Mouse (Mus musculus): Measurements from ENCODE around the gene Ssh1.

Gene Ssh1

GRCm38 (mm10) chr5:114006974-114007373 is 13.3 kb upstream of the Ssh1 start:
- POLR2A ChIA-PET = interaction anchor here in 3 of 4 experiments (0.6 to 1.7 kb wide), 6 partner anchors 14 to 355 kb away, joined by 3 to 4 read pairs (median 4); partner anchors contain the start of gene Ssh1 (in 1 of the 3)
- CTCF ChIA-PET = no interaction called here

- ChIA-PET CTCF (interaction anchor here in 1 of 4 experiments (0.6 kb wide), 1 partner anchor 98 kb away, joined by 3 read pairs; no protein-coding TSS in a partner anchor), POLR2A (interaction anchor here in 2 of 4 experiments (0.9 to 1.7 kb wide), 4 partner anchors 10 to 37 kb away, joined by 3 to 5 read pairs (median 4); no protein-coding TSS in a partner anchor)
Observed at GRCm38 (mm10) chr5:114005100-114005499, 11.4 kb upstream of the Ssh1 start.

GRCm38 (mm10) chr5:114004573-114004972 is 10.9 kb upstream of the Ssh1 start:
- CTCF ChIA-PET = interaction anchor here in 2 of 4 experiments (0.5 to 0.6 kb wide), 2 partner anchors 42 to 892 kb away, joined by 4 to 5 read pairs; partner anchors contain the start of gene Oasl2 (in 1 of the 2)
- POLR2A ChIA-PET = interaction anchor here in 2 of 4 experiments (0.9 to 1.6 kb wide), 3 partner anchors 10 to 36 kb away, joined by 3 to 5 read pairs (median 4); no protein-coding TSS in a partner anchor

- ChIA-PET CTCF (interaction anchor here in 1 of 4 experiments (0.6 kb wide), 1 partner anchor 121 kb away, joined by 4 read pairs; no protein-coding TSS in a partner anchor), POLR2A (interaction anchor here in 1 of 4 experiments (1.2 kb wide), 1 partner anchor 44 kb away, joined by 3 read pairs; no protein-coding TSS in a partner anchor)
Observed at GRCm38 (mm10) chr5:114003542-114003941, 9.8 kb upstream of the Ssh1 start, which contains the start of gene Dao. TSS of gene Dao (plus strand) at chr5:114003703.

GRCm38 (mm10) chr5:113999382-113999781 is 5.7 kb upstream of the Ssh1 start:
- CTCF ChIA-PET = interaction anchor here in 1 of 4 experiments (0.6 kb wide), 1 partner anchor 118 kb away, joined by 12 read pairs; no protein-coding TSS in a partner anchor
- POLR2A ChIA-PET = interaction anchor here in 3 of 4 experiments (0.6 to 1.3 kb wide), 6 partner anchors 13 to 603 kb away, joined by 3 to 4 read pairs (median 4); no protein-coding TSS in a partner anchor

GRCm38 (mm10) chr5:113996458-113996857 is 2.8 kb upstream of the Ssh1 start:
- ChIA-PET POLR2A (interaction anchor here in 3 of 4 experiments (0.6 to 4.5 kb wide), 5 partner anchors 23 to 355 kb away, joined by 3 to 30 read pairs (median 4); no protein-coding TSS in a partner anchor), CTCF (interaction anchor here in 1 of 4 experiments (0.5 kb wide), 1 partner anchor 177 kb away, joined by 3 read pairs; no protein-coding TSS in a partner anchor)

GRCm38 (mm10) chr5:113993031-113993486 is 635 bp downstream of the Ssh1 start:
- ChIA-PET POLR2A (interaction anchor here in 3 of 4 experiments (0.6 to 4.5 kb wide), 32 partner anchors 11 to 575 kb away, joined by 3 to 30 read pairs (median 4); partner anchors contain the start of gene Fam222a (in 1 of the 3)), CTCF (interaction anchor here in 3 of 4 experiments (0.7 to 1.5 kb wide), 6 partner anchors 36 to 680 kb away, joined by 3 to 6 read pairs (median 3); partner anchors contain the start of gene Coro1c (in 1 of the 3))

GRCm38 (mm10) chr5:113992339-113992831 is 1.3 kb downstream of the Ssh1 start:
- ChIA-PET POLR2A (interaction anchor here in 3 of 4 experiments (0.6 to 4.5 kb wide), 27 partner anchors 10 to 1410 kb away, joined by 3 to 30 read pairs (median 4); no protein-coding TSS in a partner anchor), CTCF (interaction anchor here (0.5 to 1.5 kb wide), 9 partner anchors 17 to 1974 kb away, joined by 3 to 6 read pairs (median 3); partner anchors contain the start of gene Coro1c (in 1 of the 4))

- CTCF ChIA-PET = interaction anchor here in 2 of 4 experiments (0.6 to 1.5 kb wide), 2 partner anchors 55 to 61 kb away, joined by 4 to 5 read pairs; no protein-coding TSS in a partner anchor
- POLR2A ChIA-PET = interaction anchor here in 2 of 4 experiments (1.0 to 3.9 kb wide), 5 partner anchors 9 to 50 kb away, joined by 3 to 24 read pairs (median 4); no protein-coding TSS in a partner anchor
Observed at GRCm38 (mm10) chr5:113991141-113991540, 2.6 kb downstream of the Ssh1 start.

- POLR2A ChIA-PET = interaction anchor here in 2 of 4 experiments (0.6 to 3.9 kb wide), 4 partner anchors 8 to 49 kb away, joined by 3 to 24 read pairs (median 6); no protein-coding TSS in a partner anchor
- CTCF ChIA-PET = interaction anchor here in 1 of 4 experiments (1.5 kb wide), 1 partner anchor 62 kb away, joined by 4 read pairs; no protein-coding TSS in a partner anchor
Observed at GRCm38 (mm10) chr5:113990593-113990992, 3.1 kb downstream of the Ssh1 start.

- CTCF ChIA-PET = interaction anchor here in 2 of 4 experiments (0.6 kb wide), 2 partner anchors 33 to 57 kb away, joined by 3 to 4 read pairs; no protein-coding TSS in a partner anchor
- POLR2A ChIA-PET = interaction anchor here in 3 of 4 experiments (0.9 to 1.6 kb wide), 7 partner anchors 12 to 117 kb away, joined by 3 to 9 read pairs (median 3); no protein-coding TSS in a partner anchor
Observed at GRCm38 (mm10) chr5:113989437-113990024, 4.2 kb downstream of the Ssh1 start.

GRCm38 (mm10) chr5:113986182-113986961 is 7.3 kb downstream of the Ssh1 start:
- CTCF ChIA-PET = interaction anchor here (0.5 to 1.6 kb wide), 14 partner anchors 11 to 1485 kb away, joined by 3 to 8 read pairs (median 4); partner anchors contain the start of gene Sppl3 (in 1 of the 4)

GRCm38 (mm10) chr5:113985737-113986136 is 8.0 kb downstream of the Ssh1 start:
- POLR2A ChIA-PET = interaction anchor here in 3 of 4 experiments (0.6 to 19.1 kb wide), 20 partner anchors 9 to 711 kb away, joined by 3 to 428 read pairs (median 4); partner anchors contain the start of gene Ung (in 1 of the 3)
- CTCF ChIA-PET = interaction anchor here (0.5 to 1.6 kb wide), 8 partner anchors 13 to 61 kb away, joined by 3 to 8 read pairs (median 5); no protein-coding TSS in a partner anchor

More at GRCm38 (mm10) chr5:113986182-113986961, 7.3 kb downstream of the Ssh1 start:
- POLR2A ChIA-PET = interaction anchor here (0.7 to 19.1 kb wide), 23 partner anchors 9 to 1198 kb away, joined by 3 to 428 read pairs (median 4); no protein-coding TSS in a partner anchor

- CTCF ChIA-PET = interaction anchor here in 1 of 4 experiments (0.6 kb wide), 1 partner anchor 25 kb away, joined by 3 read pairs; no protein-coding TSS in a partner anchor
- POLR2A ChIA-PET = interaction anchor here in 3 of 4 experiments (0.6 to 19.1 kb wide), 6 partner anchors 8 to 71 kb away, joined by 3 to 428 read pairs (median 17); no protein-coding TSS in a partner anchor
Observed at GRCm38 (mm10) chr5:113984025-113984740, 9.5 kb downstream of the Ssh1 start.

- ChIA-PET POLR2A (interaction anchor here in 2 of 4 experiments (16.4 to 19.1 kb wide), 2 partner anchors 17 to 20 kb away, joined by 287 to 428 read pairs; no protein-coding TSS in a partner anchor), CTCF (no interaction called here)
Observed at GRCm38 (mm10) chr5:113983541-113983940, 10.2 kb downstream of the Ssh1 start.

GRCm38 (mm10) chr5:113981843-113982242 is 11.9 kb downstream of the Ssh1 start:
- ChIA-PET CTCF (interaction anchor here in 1 of 4 experiments (0.6 kb wide), 1 partner anchor 39 kb away, joined by 3 read pairs; no protein-coding TSS in a partner anchor), POLR2A (interaction anchor here in 3 of 4 experiments (0.8 to 19.1 kb wide), 9 partner anchors 9 to 50 kb away, joined by 3 to 428 read pairs (median 4); partner anchors contain the start of gene Ssh1 (in 1 of the 3))
